Mouse (Mus musculus) embryonic facial prominence, embryonic 15.5 days (tissue): ENCODE results near the gene Btaf1. TPM values are rescaled to one million over a fixed set of nuclear protein-coding genes. Genes with fewer than 3 reads are reported as not detected.
A peak's percentile ranks its signal among the peaks of the same experiment; 100 is the strongest.

Source experiments
- ATAC-seq: fragments of 200-750 bp; cut with Nextera tagmentation; 2 replicates; pipeline ENCODE4 v1.8.0; 2017; ENCODE audit warnings: low read depth, moderate TSS enrichment; ENCODE audit not compliant: insufficient number of reproducible peaks, low FRiP score, low TSS enrichment
- H3K27ac ChIP-seq: fragments of 300-500 bp; sonication (generic); replicated peaks from 2 replicates; pipeline ENCODE4 v1.5.1; 2015; ENCODE audit warnings: mild to moderate bottlenecking, inconsistent platforms
- H3K27me3 ChIP-seq: fragments of 300-500 bp; sonication (generic); 2 replicates; pipeline ENCODE4 v1.6.1; 2015; ENCODE audit warnings: inconsistent platforms
- H3K36me3 ChIP-seq: fragments of 300-500 bp; sonication (generic); 2 replicates; pipeline ENCODE4 v1.6.1; 2015; ENCODE audit warnings: mild to moderate bottlenecking, inconsistent platforms
- H3K4me1 ChIP-seq: fragments of 300-500 bp; sonication (generic); 2 replicates; pipeline ENCODE4 v1.6.1; 2015; ENCODE audit warnings: inconsistent platforms
- H3K4me2 ChIP-seq: fragments of 300-500 bp; sonication (generic); replicated peaks from 2 replicates; pipeline ENCODE4 v1.6.1; 2015; ENCODE audit warnings: mild to moderate bottlenecking, inconsistent platforms
- H3K4me3 ChIP-seq: fragments of 300-500 bp; sonication (generic); replicated peaks from 2 replicates; pipeline ENCODE4 v1.5.1; 2015; ENCODE audit warnings: mild to moderate bottlenecking, inconsistent platforms
- H3K9ac ChIP-seq: fragments of 300-500 bp; sonication (generic); 2 replicates; pipeline ENCODE4 v1.6.1; 2015; ENCODE audit warnings: inconsistent platforms
- H3K9me3 ChIP-seq: fragments of 300-500 bp; sonication (generic); replicated peaks from 2 replicates; pipeline ENCODE4 v1.6.1; 2016; ENCODE audit warnings: inconsistent platforms
- WGBS: fragments of 180-500 bp; shearing (Covaris S2); methylation state at CpG from one replicate; pipeline ENCODE4 v1.1.7; 2015; 5-methylcytosine and 5-hydroxymethylcytosine counted together
- polyA plus RNA-seq: library from polyadenylated mRNA; unstranded; fragments of >200 nt; fragmentation: Nextera tagmentation; extraction: Ambion mirVana; gene quantifications from 2 replicates; pipeline ENCODE4 v1.2.1, GENCODE M21; 2015

The Btaf1 gene
- 9.0 and 9.7 TPM in 2 replicates for polyA plus RNA-seq

DNA sequence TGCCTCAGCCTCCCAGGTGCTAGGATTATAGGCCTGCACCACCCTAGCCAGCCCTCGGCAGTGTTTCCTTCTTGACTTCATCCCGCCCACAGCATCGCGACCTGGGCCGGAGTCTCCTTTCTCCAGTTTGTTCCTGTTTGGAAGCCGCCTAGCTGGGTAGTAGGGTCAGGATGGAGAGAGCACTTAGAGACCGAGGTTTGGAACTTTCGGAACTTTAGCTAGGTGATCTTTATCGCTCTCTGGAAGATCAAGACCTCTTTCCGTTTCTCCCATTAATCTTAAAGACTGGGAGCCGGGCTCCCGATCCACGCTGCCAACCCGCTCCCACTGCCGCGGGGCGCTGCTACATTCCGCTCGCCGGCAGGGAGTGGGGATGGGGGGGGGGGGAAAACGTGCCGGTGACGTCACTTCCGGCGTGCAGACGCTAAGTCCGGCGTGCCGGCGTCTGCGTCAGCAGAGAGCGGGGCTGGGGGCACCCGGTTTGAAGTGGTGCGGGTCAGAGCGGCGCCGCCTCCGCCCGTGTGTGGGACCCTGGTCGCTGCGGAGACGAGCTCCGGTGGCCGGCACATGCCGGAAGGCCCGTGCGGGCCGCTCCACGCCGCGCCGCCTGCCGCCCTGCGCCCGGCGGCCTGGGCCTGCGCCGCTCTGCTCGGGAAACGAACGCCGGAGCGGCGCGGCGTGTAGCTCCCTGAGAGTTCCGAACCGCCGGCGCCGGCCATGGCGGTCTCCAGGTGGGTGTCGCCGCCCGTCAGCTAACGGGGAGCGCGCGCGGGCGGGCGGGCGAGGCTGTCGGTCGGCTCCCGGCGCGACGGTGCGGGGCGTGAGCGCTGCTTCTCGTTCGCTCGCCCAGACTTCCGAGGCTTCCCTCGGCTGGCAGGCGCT, at the start of gene Btaf1:
TSS of gene Btaf1 (plus strand) at position 409 of the 882 bp plus-strand sequence.
- H3K27ac ChIP-seq = peak within 1 kb of the TSS; percentile 98
- ATAC-seq = peak; percentile 95
- peak within 1 kb of the TSS; percentile 95 for H3K4me3 ChIP-seq
- peaks cover 19% of the 10 kb centered on the region; the same call in 1 of the 2 replicates for H3K4me1 ChIP-seq
- H3K27me3 ChIP-seq = no peaks in the 10 kb centered on the region
- H3K36me3 ChIP-seq = no peaks in the 10 kb centered on the region
- no peaks in the 10 kb centered on the region for H3K9me3 ChIP-seq
- peak within 1 kb of the TSS; percentile 79 for H3K4me2 ChIP-seq
- under 1% methylated on average over 98 of the region's 98 CpGs for WGBS
- H3K9ac ChIP-seq = peak within 1 kb of the TSS; percentile 93

DNA sequence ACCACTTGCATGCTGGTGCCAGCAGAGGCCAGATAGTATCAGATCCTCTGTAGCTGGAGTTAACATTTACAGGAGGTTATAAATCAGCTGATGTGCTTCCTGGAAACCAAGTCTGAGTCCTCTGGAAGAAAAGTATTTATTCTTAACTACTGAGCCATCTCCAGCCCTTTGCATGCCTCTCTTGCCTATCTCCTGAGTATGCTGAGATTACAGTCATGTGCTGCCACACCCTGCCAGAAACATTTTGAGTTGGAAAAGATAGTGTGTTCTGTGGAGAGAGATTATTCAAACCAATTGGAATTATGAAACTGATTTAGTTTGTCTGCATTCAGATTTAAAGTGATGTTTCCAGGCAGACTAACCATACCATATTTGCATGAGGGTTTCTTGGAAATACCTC, 48.5 kb upstream of the Btaf1 start:
- no peak for ATAC-seq
- no peak overlapping the region for H3K4me2 ChIP-seq
- H3K9ac ChIP-seq = no peak overlapping the region
- no peak overlapping the region for H3K4me3 ChIP-seq
- H3K36me3 ChIP-seq = peaks cover 81% of the 10 kb centered on the region
- H3K27ac ChIP-seq = no peak overlapping the region
- no peaks in the 10 kb centered on the region for H3K9me3 ChIP-seq
- no peaks in the 10 kb centered on the region for H3K27me3 ChIP-seq
- no peaks in the 10 kb centered on the region for H3K4me1 ChIP-seq

DNA sequence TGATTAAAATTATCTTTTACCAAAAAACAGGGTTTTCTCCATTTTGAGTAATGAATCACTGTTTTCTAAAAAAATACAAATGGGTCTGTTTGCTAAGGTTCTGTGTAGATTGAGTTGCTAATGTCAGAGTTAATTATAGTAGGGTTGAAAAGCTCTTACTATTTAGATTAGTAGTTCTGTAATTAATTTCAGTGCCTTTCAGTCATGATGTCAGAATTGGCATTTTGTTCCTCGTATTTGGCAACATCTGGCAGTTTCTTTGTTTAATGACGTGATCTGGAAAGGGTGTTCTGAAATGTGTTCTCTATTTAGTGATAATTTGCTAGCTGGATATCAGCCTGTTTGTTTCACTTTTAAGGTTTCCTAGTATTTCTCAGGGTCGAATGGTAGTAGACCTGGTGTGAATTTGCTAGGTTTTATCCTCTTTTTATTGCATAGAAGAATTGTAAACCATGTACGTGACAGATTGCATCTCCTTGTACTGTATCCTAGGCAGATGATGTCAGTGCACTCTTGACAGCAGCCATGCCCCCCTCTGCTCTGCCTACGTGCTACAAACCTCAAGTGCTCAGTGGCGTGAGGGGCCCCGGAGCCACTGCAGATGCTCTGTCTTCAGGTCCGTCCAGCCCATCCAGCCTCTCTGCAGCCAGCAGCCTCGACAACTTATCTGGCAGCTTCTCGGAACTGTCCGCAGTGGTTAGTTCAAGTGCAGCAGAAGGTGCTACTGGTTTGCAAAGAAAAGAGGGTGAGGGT, 47.0 kb upstream of the Btaf1 start:
- 69% methylated on average over 11 of the region's 11 CpGs for WGBS
- no peak overlapping the region for H3K9ac ChIP-seq
- no peak overlapping the region for H3K4me3 ChIP-seq
- H3K4me2 ChIP-seq = no peak overlapping the region
- no peak overlapping the region for H3K27ac ChIP-seq
- ATAC-seq = no peak
- no peaks in the 10 kb centered on the region for H3K4me1 ChIP-seq
- peaks cover 86% of the 10 kb centered on the region for H3K36me3 ChIP-seq
- H3K27me3 ChIP-seq = no peaks in the 10 kb centered on the region
- H3K9me3 ChIP-seq = no peaks in the 10 kb centered on the region

DNA sequence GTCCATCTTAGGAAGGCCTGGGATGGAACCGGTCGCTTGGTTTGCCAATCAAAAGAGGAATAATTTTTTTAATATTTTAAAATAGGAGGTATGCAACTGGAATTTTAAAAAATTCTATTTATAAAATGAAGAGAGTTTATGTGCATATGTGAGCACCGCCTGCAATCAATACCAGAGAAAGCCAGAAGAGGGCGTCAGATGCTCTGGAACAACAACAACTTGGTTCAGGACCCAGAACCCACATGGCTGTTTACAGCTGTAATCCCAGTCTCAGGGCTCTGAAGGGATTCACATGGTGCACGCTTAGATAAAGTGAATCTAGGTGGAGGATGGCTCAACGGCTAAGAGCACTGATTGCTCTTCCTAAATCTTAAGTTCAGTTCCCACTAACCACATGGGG, 42.8 kb upstream of the Btaf1 start:
- Histone ChIP-seq H3K9me3 (no peaks in the 10 kb centered on the region), H3K36me3 (peaks cover 88% of the 10 kb centered on the region), H3K4me1 (no peaks in the 10 kb centered on the region), H3K4me3 (no peak overlapping the region), H3K27me3 (no peaks in the 10 kb centered on the region), H3K27ac (no peak overlapping the region), H3K9ac (no peak overlapping the region), H3K4me2 (no peak overlapping the region)
- WGBS = 84% methylated on average over 6 of the region's 6 CpGs
- ATAC-seq = no peak

DNA sequence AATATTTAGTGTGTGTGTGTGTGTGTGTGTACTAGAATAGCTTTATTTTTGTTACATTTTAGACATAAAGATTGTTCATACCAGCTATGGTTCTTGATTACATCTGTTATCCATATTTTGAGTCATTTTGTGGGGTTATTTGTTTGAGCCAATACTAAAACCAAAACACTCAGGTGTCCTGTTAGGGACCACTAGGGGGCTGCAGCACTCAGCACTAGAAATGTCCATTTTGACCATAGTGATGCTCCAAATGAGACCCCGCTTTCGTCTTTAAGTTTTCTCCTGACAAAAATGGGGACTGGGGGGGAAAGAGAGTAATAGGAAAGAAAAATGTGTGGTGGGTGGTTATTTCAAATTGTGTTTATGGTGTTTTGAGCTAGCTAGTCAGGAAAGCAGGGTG, 39.6 kb upstream of the Btaf1 start:
- 89% methylated on average over 2 of the region's 2 CpGs for WGBS
- H3K36me3 ChIP-seq = peaks cover 90% of the 10 kb centered on the region
- no peak overlapping the region for H3K27ac ChIP-seq
- H3K4me3 ChIP-seq = no peak overlapping the region
- ATAC-seq = no peak
- no peaks in the 10 kb centered on the region for H3K4me1 ChIP-seq
- no peaks in the 10 kb centered on the region for H3K27me3 ChIP-seq
- no peaks in the 10 kb centered on the region for H3K9me3 ChIP-seq
- H3K9ac ChIP-seq = no peak overlapping the region
- no peak overlapping the region for H3K4me2 ChIP-seq

DNA sequence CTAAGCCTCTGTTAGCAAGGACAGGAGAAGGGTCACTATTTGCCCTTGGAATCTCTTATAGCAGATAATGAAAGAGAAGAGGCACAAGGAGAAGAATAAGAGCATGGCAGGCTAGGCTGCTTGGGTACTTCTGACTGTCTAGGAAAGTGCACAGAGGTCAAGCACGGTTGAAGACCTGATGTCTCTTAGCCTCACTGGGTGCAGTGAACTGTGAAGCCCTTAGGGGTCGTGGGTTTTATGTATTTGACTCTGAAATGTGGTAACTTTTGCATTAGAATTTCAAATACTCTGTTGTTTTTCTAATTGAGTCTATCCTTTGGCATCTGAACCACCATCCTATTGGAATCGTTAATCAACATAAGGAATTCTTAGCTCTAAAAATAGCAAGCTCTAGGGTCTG, 38.2 kb upstream of the Btaf1 start:
- ATAC-seq = no peak
- 74% methylated on average over 3 of the region's 3 CpGs for WGBS
- no peaks in the 10 kb centered on the region for H3K27me3 ChIP-seq
- H3K4me1 ChIP-seq = no peaks in the 10 kb centered on the region
- no peak overlapping the region for H3K9ac ChIP-seq
- H3K4me2 ChIP-seq = no peak overlapping the region
- no peaks in the 10 kb centered on the region for H3K9me3 ChIP-seq
- peaks cover 88% of the 10 kb centered on the region for H3K36me3 ChIP-seq
- H3K4me3 ChIP-seq = no peak overlapping the region
- no peak overlapping the region for H3K27ac ChIP-seq

DNA sequence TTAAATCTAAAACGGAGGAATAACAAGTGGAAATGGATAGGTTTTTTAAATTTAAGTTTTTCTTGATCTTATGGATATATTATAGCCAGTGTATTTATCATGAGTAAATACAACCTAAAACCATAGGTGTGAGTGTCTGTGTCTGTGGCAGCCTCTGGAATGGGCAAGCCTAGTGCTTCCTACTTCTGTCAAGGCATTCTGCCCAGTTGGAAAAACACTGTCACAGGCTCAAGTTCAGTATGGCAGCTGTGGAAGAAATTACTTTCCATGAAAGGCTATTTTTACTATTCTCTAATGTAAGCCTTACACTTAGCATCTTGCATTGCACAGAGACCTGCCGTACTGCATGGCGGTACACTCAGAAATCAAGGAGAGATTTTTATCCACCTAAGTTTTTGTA, 34.1 kb upstream of the Btaf1 start:
- H3K9me3 ChIP-seq = no peaks in the 10 kb centered on the region
- no peak overlapping the region for H3K4me3 ChIP-seq
- no peak for ATAC-seq
- no peak overlapping the region for H3K9ac ChIP-seq
- H3K27ac ChIP-seq = no peak overlapping the region
- H3K4me2 ChIP-seq = no peak overlapping the region
- peaks cover 1% of the 10 kb centered on the region for H3K4me1 ChIP-seq
- H3K36me3 ChIP-seq = peaks cover 72% of the 10 kb centered on the region
- 89% methylated on average over 3 of the region's 3 CpGs for WGBS
- no peaks in the 10 kb centered on the region for H3K27me3 ChIP-seq

DNA sequence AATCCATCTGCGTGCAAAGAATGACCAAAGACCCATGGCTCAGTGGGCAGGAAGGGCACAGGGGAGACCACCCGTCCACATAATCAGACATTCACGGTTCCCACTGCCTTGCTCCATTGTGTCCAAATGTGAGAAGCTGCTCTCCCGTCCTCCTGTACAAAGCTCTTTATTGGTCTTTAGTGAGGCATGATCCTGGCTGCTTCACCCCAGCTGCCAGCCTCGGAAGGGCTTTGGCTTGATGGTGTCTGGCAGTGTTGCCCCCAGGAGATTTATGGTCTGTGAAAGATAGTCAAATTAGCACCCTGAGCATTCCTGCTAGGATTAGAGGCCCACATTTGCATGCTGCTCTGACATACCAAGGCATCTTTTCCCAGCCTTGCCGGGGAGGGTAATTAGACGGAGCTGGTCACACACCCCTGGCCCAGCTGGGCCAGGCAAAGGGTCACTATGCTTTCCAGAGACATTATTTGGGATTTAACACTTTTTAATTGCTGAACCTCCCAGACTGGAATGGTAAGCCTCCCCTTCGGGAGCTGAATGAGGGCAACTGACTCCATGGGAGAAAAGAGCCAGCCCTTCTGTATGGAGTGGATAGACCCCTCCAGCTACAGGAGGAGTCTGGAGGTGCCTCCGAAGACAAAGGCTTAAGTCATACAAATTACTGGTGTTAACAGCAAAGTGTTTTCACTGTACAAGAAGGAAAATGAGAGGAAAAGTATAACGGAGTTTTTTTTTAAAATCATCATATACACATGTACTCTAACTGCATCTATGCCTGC, 28.9 kb upstream of the Btaf1 start:
- no peak overlapping the region for H3K27ac ChIP-seq
- no peaks in the 10 kb centered on the region for H3K27me3 ChIP-seq
- WGBS = 19% methylated on average over 10 of the region's 10 CpGs
- no peak overlapping the region for H3K9ac ChIP-seq
- H3K4me3 ChIP-seq = no peak overlapping the region
- no peak for ATAC-seq
- H3K36me3 ChIP-seq = peaks cover 27% of the 10 kb centered on the region
- H3K4me1 ChIP-seq = peaks cover 5% of the 10 kb centered on the region
- H3K4me2 ChIP-seq = no peak overlapping the region
- no peaks in the 10 kb centered on the region for H3K9me3 ChIP-seq

DNA sequence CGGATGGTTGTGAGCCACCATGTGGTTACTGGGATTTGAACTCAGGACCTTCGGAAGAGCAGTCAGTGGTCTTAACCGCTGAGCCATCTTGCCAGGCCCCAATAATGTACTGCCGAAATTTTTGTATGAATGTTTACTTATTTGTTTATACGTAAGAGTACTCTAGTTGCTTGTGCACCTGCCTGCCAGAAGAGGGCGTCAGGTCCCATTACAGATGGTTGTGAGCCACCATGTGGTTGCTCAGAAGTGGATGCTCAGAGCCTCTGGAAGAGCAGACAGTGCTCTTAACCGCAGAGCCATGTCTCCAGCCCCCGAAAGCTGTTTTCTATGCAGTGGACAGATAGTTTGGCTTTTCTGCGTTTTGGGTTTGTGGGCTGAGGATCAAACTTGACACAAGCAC, 28.1 kb upstream of the Btaf1 start:
- peaks cover 5% of the 10 kb centered on the region for H3K4me1 ChIP-seq
- H3K27me3 ChIP-seq = no peaks in the 10 kb centered on the region
- no peak overlapping the region for H3K4me2 ChIP-seq
- WGBS = 47% methylated on average over 9 of the region's 9 CpGs
- no peak overlapping the region for H3K27ac ChIP-seq
- no peak overlapping the region for H3K4me3 ChIP-seq
- H3K9ac ChIP-seq = no peak overlapping the region
- H3K36me3 ChIP-seq = peaks cover 21% of the 10 kb centered on the region
- ATAC-seq = no peak
- H3K9me3 ChIP-seq = no peaks in the 10 kb centered on the region

DNA sequence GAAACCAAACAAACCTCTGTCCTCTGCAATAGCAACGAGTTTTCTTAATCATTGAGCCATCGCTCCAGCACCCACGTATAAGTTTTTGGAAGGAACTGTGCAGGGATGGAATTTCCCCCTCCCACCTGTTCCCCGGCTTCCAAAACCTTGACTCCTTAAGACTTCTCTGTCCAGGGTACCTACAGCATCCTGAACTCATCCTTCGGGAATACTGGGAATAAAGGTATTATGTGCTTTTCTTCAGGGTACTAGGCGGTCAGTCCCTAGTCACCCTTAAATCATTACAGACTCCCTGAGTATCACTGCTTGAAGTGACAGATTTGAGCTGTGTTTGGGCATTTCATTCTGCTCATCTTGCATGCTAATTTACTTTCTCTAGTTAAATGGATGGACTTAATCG, 22.5 kb upstream of the Btaf1 start:
- Histone ChIP-seq H3K27me3 (no peaks in the 10 kb centered on the region), H3K4me3 (peak overlapping the region; percentile 55; the same call in 1 of the 2 replicates), H3K9me3 (no peaks in the 10 kb centered on the region), H3K36me3 (no peaks in the 10 kb centered on the region), H3K4me1 (no peaks in the 10 kb centered on the region), H3K9ac (no peak overlapping the region), H3K4me2 (peak overlapping the region; percentile 78), H3K27ac (no peak overlapping the region)
- WGBS = 39% methylated on average over 7 of the region's 7 CpGs
- ATAC-seq = no peak
